Mouse (Mus musculus): Measurements from ENCODE around the gene Cyba.

Gene Cyba

GRCm38 (mm10) chr8:122421376-122422070 is 11.2 kb downstream of the Cyba start, which contains the start of gene Il17c:
TSS of gene Il17c (plus strand) at chr8:122422020.
- DNase-seq (ENCODE audit: low spot score), result no peak

- no peak for DNase-seq (ENCODE audit: low spot score)
Observed at GRCm38 (mm10) chr8:122419881-122420555, 12.7 kb downstream of the Cyba start.

GRCm38 (mm10) chr8:122415554-122415953 is 17.2 kb downstream of the Cyba start:
- DNase-seq (ENCODE audit: low spot score), result no peak

DNA sequence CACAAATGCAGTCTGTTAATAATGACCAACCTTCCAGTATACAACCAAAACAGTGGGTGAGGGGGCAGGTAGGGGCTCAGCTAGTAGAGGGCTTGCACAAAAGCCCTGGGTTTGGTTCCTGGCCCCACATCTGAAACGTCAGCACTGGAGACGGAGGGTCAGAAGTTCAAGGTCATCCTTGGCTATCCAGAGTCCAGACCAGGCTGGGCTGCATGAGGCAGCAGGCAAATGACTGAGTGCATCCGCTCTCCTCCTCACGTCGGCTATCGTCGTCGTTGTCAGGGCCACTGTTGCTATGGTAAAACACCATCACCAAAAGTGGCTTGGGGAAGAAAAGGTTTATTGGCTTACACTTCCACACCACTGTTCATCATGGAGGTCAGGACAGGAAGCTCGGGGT is 18.4 kb downstream of the Cyba start:
- no peak for DNase-seq (ENCODE audit: low spot score)

GRCm38 (mm10) chr8:122407678-122408077 is 25.1 kb downstream of the Cyba start:
- DNase-seq (ENCODE audit: low spot score), result no peak

DNA sequence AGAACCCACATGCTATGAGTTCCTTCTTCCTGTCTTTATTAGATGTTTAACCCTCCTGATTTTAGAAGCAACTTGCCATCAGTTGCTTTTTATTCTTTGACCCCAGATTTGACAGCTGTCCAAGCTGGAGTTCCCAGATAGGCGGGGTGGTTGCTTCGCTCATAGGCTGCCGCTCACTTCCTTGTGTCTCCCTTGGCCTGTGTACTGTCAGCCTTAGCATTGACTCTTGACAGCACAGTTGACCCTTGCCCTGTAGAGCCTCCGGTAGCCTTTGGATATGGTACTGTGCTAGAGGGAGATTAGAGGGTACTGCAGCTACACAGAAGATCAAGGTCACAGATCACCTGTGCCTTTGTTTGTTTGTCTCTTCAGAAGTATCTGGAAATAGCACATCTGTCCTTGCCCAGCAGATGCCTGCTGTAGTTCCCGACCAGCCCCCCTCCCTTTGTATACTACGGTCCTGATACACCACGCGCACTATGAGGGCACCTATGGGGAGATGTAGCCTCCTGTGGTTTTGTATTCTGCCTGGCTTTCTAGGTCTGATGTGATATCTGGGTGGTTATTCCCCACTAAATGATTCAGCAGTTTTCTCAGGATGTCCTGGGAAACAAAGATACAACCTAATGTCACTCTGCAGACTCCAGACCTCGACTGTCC is 27.5 kb downstream of the Cyba start:
- DNase-seq (ENCODE audit: low spot score), result no peak

DNA sequence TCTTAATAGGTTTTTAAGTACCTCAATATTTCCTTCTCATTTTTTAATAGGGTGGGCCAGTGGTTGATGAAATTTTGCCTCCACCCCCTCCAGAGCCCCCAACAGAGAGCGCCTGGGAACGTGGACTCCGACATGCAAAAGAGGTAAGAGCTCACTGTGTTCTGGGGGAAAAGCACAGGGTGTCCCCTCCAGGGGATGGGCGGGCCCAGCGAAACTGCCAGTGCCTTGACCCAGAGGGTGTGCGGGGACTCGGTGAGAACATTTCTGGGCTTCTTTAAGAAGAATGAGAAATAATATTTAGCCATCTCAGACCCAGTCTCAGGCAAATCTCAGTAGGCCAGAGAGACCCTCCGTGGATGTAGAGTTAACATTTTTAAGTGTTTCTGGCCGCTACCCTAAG is 34.5 kb downstream of the Cyba start:
- DNase-seq (ENCODE audit: low spot score), result no peak

- DNase-seq (ENCODE audit: low spot score), result no peak
Observed at GRCm38 (mm10) chr8:122395291-122395690, 37.4 kb downstream of the Cyba start.

DNA sequence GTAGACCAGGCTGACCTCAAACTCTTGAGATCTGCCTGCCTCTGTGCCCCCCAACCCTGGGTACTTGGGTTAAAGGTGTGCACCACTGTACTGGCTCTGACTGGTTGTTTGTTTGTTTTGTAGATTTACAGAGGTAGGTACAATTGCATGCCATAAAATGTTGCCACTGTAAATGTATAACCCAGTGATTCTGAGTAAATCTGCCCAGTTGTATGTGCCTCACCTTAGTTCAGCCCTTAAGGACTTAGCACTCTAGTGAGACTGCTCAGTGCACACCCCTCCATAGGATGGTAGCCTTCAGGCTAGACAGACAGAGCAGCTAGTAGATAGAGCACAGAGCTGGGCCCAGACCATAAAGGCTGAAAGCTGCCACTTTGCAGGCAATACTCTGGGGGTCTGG is 39.0 kb downstream of the Cyba start:
- no peak for DNase-seq (ENCODE audit: low spot score)

DNA sequence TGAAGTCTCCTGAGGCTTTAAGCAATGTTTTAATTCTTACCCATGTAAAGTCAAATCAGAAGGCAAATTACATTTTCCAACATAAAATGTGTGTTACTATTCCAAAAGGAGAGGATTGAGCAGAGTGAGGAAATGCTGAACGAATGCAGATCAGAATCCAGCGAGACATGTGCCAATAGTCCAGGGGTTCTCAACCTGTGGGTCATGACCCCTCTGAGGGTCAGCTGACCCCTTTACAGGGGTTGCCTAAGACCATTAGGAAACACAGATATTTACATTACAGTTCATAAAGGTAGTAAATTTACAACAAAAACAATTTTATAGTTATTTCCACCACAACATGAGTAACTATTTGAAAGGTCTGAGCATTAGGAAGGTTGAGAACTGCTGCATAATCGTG is 42.0 kb downstream of the Cyba start:
- no peak for DNase-seq (ENCODE audit: low spot score)

GRCm38 (mm10) chr8:122389357-122389756 is 43.4 kb downstream of the Cyba start:
- DNase-seq (ENCODE audit: low spot score), result no peak

GRCm38 (mm10) chr8:122383039-122383438 is 49.7 kb downstream of the Cyba start:
- no peak for DNase-seq (ENCODE audit: low spot score)

DNA sequence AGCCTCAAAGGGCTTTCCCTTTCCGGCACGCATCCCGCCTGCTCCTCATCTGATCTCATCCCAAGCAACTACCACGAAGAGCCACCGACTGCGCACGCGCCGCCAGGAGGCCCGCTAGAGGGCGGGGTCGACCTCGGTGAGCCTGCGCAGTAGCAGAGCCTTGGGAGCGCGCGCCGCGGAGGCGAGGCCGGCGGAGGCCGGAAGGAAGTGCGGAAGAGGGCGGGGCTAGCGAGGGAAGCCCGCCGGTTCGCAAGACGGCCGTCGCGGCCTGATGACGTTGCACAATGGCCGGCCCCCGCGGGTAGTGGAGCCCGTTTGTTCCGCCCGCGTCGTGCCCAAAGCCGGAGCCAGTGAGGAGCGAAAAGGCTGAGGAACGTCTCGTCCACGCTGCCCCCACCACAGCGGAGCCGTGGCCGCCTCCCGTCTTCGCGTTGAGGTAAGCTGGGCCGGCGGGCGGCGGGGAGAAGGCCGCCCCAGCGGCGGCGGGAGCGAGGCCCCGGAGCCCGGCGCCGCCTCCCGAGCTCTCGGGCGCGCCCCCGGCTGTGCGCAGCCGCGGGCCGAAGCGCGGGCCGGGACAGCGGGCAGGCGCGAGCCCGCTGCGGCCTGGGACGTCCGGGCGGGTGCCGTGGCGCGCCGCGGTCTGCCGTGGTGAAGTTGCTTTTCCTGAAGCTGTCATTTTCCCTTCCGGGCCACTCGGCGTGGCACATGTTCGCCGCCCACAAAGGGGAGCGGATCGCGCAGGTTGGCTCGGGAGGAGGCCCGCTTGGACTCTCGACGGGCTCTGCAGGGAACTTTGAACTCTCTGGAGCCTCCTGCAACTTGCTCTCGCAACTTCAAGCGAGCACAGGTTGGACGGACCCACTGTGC is 56.1 kb downstream of the Cyba start, which contains the start of gene Zc3h18:
Gene Zc3h18 (plus strand): TSS at position 245 of the 867 bp plus-strand sequence.
- peak; percentile 98 for DNase-seq (ENCODE audit: low spot score)

DNA sequence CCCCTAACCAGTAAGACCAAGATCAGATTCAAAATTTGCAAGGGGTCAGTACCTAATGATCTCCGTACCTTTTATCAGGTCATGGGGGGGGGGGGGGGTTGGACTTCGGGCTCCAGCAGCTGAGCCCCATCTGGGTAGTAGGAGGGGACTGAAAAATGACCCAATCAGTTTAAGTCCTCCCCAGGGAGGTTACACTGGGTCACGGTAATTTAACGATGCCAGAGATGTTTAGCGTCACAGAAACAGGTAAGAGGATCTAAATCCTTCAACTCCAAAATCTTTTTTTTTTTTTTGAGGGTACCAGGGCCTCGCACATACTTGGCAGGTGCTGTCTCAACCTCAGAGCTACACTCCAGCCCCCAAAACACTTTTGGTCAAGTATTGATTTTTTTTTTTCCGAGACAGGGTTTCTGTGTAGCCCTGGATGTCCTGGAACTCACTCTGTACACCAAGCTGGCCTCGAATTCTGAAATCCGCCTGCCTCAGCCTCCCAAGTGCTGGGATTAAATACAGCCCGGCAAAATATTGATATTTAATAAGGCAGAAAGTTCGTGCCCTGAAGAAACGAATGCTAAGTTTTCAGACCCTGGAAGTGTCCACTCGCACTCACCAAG is 56.9 kb downstream of the Cyba start:
- no peak for DNase-seq (ENCODE audit: low spot score)

DNA sequence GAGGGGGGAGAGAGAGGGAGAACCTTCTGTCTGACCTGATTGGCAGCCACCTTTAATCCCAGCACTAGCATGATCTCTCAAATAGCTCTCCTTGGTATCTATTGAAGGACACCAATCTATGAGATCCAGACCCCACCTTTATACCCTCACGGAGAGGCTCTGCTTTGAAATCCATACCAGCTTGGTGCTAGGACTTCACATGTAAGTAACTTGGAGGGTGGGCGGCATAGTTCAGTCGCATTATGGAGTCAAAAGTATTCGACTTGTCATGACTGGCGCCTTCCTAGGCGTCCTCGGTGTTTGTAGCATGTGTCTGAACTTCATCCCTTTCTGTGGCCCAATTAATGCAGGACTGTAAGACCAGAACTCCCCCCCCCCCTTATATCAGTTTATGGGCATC is 57.4 kb downstream of the Cyba start:
- DNase-seq (ENCODE audit: low spot score), result no peak

All from ovary, postnatal 10 days (tissue).